Mouse (Mus musculus) midbrain, postnatal 0 days (tissue): ENCODE data around the gene Cds1. TPM values are rescaled to one million over a fixed set of nuclear protein-coding genes. Genes with fewer than 3 reads are reported as not detected.

Experiments used
- ATAC-seq: fragments of 200-750 bp; cut with Nextera tagmentation; 2 replicates; pipeline ENCODE4 v1.8.0; 2017; ENCODE audit warnings: moderate number of reproducible peaks, mild to moderate bottlenecking, moderate TSS enrichment, moderate library complexity; ENCODE audit not compliant: low FRiP score
- DNase-seq: peaks from one replicate; pipeline ENCODE4 v3.0.0-alpha.2; 2015; ENCODE audit warnings: low spot score
- H3K27ac ChIP-seq: fragments of 300-500 bp; sonication (generic); 2 replicates; pipeline ENCODE4 v1.5.1; 2014; ENCODE audit warnings: low read depth, mild to moderate bottlenecking, low read length, mixed read lengths
- H3K27me3 ChIP-seq: fragments of 300-500 bp; sonication (generic); 2 replicates; pipeline ENCODE4 v1.6.1; 2014; ENCODE audit warnings: low read length, control low read depth, mixed read lengths; ENCODE audit not compliant: insufficient read depth
- H3K36me3 ChIP-seq: fragments of 300-500 bp; sonication (generic); 2 replicates; pipeline ENCODE4 v1.6.1; 2014; ENCODE audit warnings: low read length, control low read depth, mixed read lengths; ENCODE audit not compliant: insufficient read depth
- H3K4me1 ChIP-seq: fragments of 300-500 bp; sonication (generic); 2 replicates; pipeline ENCODE4 v1.6.1; 2014; ENCODE audit warnings: mild to moderate bottlenecking, control low read depth, antibody characterized with exemption, low read length, mixed read lengths; ENCODE audit not compliant: insufficient read depth
- H3K4me2 ChIP-seq: fragments of 300-500 bp; sonication (generic); 2 replicates; pipeline ENCODE4 v1.6.1; 2014; ENCODE audit warnings: low read depth, mild to moderate bottlenecking, low read length, mixed read lengths; ENCODE audit not compliant: poor library complexity, severe bottlenecking
- H3K4me3 ChIP-seq: fragments of 300-500 bp; sonication (generic); 2 replicates; pipeline ENCODE4 v1.5.1; 2014; ENCODE audit warnings: low read depth, mild to moderate bottlenecking, low read length, moderate library complexity
- H3K9ac ChIP-seq: fragments of 300-500 bp; sonication (generic); replicated peaks from 2 replicates; pipeline ENCODE4 v1.6.1; 2014; ENCODE audit warnings: mild to moderate bottlenecking, low read length, moderate library complexity, mixed read lengths; ENCODE audit not compliant: poor library complexity, severe bottlenecking
- H3K9me3 ChIP-seq: fragments of 300-500 bp; sonication (generic); 2 replicates; pipeline ENCODE4 v1.6.1; 2016; ENCODE audit warnings: low read length, control low read depth
- CTCF ChIP-seq: IDR thresholded peaks from 2 replicates; pipeline ENCODE4 v1.5.1; 2016; ENCODE audit warnings: antibody characterized with exemption, mild to moderate bottlenecking
- WGBS: fragments of 180-500 bp; shearing (Covaris S2); extraction: QIAGEN DNeasy Blood & Tissue Kit; methylation state at CpG from one replicate; pipeline ENCODE4 v1.1.7; 2014; 5-methylcytosine and 5-hydroxymethylcytosine counted together
- polyA plus RNA-seq: library from polyadenylated mRNA; unstranded; fragments of >200 nt; fragmentation: Nextera tagmentation; extraction: Ambion mirVana; gene quantifications from 2 replicates; pipeline ENCODE4 v1.2.1, GENCODE M21; 2015
- total RNA-seq: library from RNA; depleted of rRNA; stranded (reverse); fragments of >200 nt; gene quantifications from 2 replicates; pipeline ENCODE4 v1.2.3, GENCODE M21; 2014

Gene Cds1
- total and polyA plus RNA-seq, 2 experiments from 2014 or later, result 9.2 to 16.2 TPM

- DNase-seq (no peak), ATAC-seq (no peak)
- peaks cover 96% of the 10 kb centered on the region for H3K36me3 ChIP-seq
- H3K4me2 ChIP-seq, result no peak overlapping the region
- no peak overlapping the region for H3K4me3 ChIP-seq
- WGBS, result 84% methylated on average over 7 of the region's 7 CpGs
- no peak overlapping the region for H3K27ac ChIP-seq
- no peaks in the 10 kb centered on the region for H3K9me3 ChIP-seq
- no peak overlapping the region for H3K9ac ChIP-seq
- H3K27me3 ChIP-seq, result no peaks in the 10 kb centered on the region
- H3K4me1 ChIP-seq, result no peaks in the 10 kb centered on the region
- TF ChIP-seq CTCF, result no peak
Observed at GRCm38 (mm10) chr5:101847323-101847722, 82.4 kb downstream of the Cds1 start.

GRCm38 (mm10) chr5:101847762-101848161 is 82.8 kb downstream of the Cds1 start:
- no peak overlapping the region for H3K27ac ChIP-seq
- no peak overlapping the region for H3K9ac ChIP-seq
- H3K4me1 ChIP-seq, result no peaks in the 10 kb centered on the region
- no peak for TF ChIP-seq CTCF
- DNase-seq (no peak), ATAC-seq (no peak)
- no peaks in the 10 kb centered on the region for H3K27me3 ChIP-seq
- no peak overlapping the region for H3K4me2 ChIP-seq
- no peak overlapping the region for H3K4me3 ChIP-seq
- H3K36me3 ChIP-seq, result peaks cover 97% of the 10 kb centered on the region
- no peaks in the 10 kb centered on the region for H3K9me3 ChIP-seq
- 84% methylated on average over 4 of the region's 4 CpGs for WGBS

- Histone ChIP-seq H3K9me3 (no peaks in the 10 kb centered on the region), H3K9ac (no peak overlapping the region), H3K36me3 (peaks cover 95% of the 10 kb centered on the region), H3K4me2 (no peak overlapping the region), H3K27ac (no peak overlapping the region), H3K4me1 (no peaks in the 10 kb centered on the region), H3K27me3 (no peaks in the 10 kb centered on the region), H3K4me3 (no peak overlapping the region)
- TF ChIP-seq CTCF, result no peak
- ATAC-seq, result no peak
- over 99% methylated on average over 7 of the region's 7 CpGs for WGBS
- no peak for DNase-seq
Observed at GRCm38 (mm10) chr5:101851133-101851532, 86.2 kb downstream of the Cds1 start.

GRCm38 (mm10) chr5:101852116-101852680 is 87.3 kb downstream of the Cds1 start:
- Histone ChIP-seq H3K4me3 (no peak overlapping the region), H3K4me1 (no peaks in the 10 kb centered on the region), H3K27ac (no peak overlapping the region), H3K4me2 (no peak overlapping the region), H3K9me3 (no peaks in the 10 kb centered on the region), H3K27me3 (no peaks in the 10 kb centered on the region), H3K36me3 (peaks cover 90% of the 10 kb centered on the region), H3K9ac (no peak overlapping the region)
- ATAC-seq (no peak), DNase-seq (no peak)
- 93% methylated on average over 21 of the region's 21 CpGs for WGBS
- TF ChIP-seq CTCF, result no peak

- H3K4me1 ChIP-seq, result no peaks in the 10 kb centered on the region
- 93% methylated on average over 11 of the region's 11 CpGs for WGBS
- H3K27ac ChIP-seq, result no peak overlapping the region
- H3K9ac ChIP-seq, result no peak overlapping the region
- no peak for TF ChIP-seq CTCF
- no peak overlapping the region for H3K4me3 ChIP-seq
- no peaks in the 10 kb centered on the region for H3K27me3 ChIP-seq
- H3K4me2 ChIP-seq, result no peak overlapping the region
- H3K9me3 ChIP-seq, result no peaks in the 10 kb centered on the region
- DNase-seq, result no peak
- no peak for ATAC-seq
- peaks cover 83% of the 10 kb centered on the region for H3K36me3 ChIP-seq
Observed at GRCm38 (mm10) chr5:101854100-101854499, 89.2 kb downstream of the Cds1 start.

GRCm38 (mm10) chr5:101854667-101855066 is 89.7 kb downstream of the Cds1 start:
- H3K4me3 ChIP-seq, result no peak overlapping the region
- DNase-seq, result no peak

More at GRCm38 (mm10) chr5:101854667-101855066, 89.7 kb downstream of the Cds1 start:
- Histone ChIP-seq H3K27me3 (no peaks in the 10 kb centered on the region), H3K27ac (no peak overlapping the region), H3K4me2 (no peak overlapping the region), H3K9me3 (no peaks in the 10 kb centered on the region), H3K4me1 (no peaks in the 10 kb centered on the region), H3K36me3 (peaks cover 81% of the 10 kb centered on the region), H3K9ac (no peak overlapping the region)
- WGBS, result 86% methylated on average over 7 of the region's 7 CpGs
- no peak for ATAC-seq
- peak; percentile 32; the same call in 1 of the 2 replicates for TF ChIP-seq CTCF
